Mouse (Mus musculus) megakaryocyte progenitor cell, adult 5-6 weeks (primary cell): ENCODE data around the gene Btg2. TPM values are rescaled to one million over a fixed set of nuclear protein-coding genes. Genes with fewer than 3 reads are reported as not detected.
A peak's percentile ranks its signal among the peaks of the same experiment; 100 is the strongest.

Experiments used
- ATAC-seq: replicated peaks from 2 replicates; pipeline ENCODE4 v1.8.0; 2016; ENCODE audit warnings: mild to moderate bottlenecking, moderate TSS enrichment, inconsistent platforms; ENCODE audit not compliant: poor library complexity
- total RNA-seq, 2 experiments: library from RNA; stranded (forward) in 1 of 2; stranded (reverse) in 1 of 2; fragments of 157-497, 149-512 nt in 1 of 2; fragments of 200-1000 nt in 1 of 2; gene quantifications; 2 replicates each; pipeline versions ENCODE4 v1.2.3 to v1.2.4; 2015 to 2017

Btg2 gene
- total RNA-seq, 2 experiments from 2014 or later: 14.2 to 47.8 TPM

DNA sequence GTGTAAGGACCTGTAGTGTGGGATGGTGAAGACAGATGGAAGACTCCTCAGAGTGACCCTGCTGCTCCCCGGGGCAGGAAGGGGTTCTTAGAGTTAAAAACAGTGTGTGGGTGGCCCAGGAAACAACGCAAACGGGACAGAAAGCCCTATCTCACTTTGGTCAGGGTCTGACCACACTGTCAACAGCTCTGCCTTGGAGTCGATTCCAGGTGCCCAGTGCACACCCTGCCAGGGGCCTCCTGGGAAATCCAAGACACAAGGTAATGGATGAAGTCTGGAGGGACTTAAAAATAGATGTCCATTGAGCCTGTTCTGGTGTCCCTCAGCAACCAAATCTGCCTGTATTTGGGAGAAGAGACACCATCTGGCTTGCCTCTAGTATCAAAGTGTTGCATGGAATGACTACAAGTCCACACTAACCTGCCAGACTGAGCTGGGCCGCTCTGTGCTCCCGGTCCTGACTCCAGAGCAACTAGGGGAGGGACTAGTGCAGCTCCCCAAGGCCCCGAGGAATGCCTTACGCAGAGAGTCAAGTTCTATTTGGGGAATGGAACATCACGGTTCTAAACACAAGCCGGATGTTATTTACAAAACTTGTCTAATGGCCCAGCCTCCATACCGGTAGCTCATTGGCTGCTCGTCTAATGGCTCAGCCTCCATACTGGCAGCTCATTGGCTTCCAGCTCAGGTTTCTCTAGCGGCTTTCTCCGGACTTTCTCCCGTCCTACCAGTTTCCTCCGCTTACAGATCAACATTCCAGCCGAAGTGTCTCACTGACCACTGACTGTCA lies 20.0 kb upstream of the Btg2 start:
- peak; percentile 82 for ATAC-seq

DNA sequence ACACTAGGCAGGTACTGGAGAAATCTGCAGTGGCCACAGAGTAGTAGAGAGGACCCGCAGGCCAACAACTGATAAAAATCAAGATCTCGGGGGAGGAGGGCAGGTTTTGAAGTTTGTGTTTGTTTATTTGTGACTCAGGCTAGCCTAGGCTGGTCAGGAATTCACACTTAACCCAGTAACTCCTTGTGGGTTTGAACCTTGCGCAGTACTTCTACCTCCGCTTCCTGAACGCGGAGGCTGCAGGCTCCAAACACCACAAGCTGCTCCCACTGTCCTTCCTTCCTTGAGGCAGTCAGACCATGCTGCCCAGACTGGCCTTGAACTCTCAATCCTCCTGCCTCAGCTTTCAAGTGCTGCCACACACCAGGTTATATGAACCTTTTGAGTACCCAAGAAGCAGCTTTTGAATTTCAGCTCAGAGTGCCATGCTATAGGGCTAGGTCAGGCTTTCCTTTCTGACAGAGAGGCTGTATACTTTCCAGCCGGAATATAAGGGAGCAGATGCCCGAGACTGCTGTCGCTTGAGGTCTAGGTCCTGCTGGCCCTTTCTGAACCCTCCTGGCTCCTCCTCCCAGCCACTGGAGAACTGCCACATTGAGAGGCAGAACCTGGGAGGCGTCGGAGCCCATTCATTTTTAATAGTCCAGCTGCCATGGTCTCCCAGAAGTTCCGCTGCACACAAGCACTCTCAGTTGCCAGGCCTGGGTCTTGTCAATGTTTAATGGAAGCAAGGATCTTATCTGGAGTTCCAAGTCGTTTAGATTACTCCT lies 19.2 kb upstream of the Btg2 start:
- ATAC-seq: no peak

DNA sequence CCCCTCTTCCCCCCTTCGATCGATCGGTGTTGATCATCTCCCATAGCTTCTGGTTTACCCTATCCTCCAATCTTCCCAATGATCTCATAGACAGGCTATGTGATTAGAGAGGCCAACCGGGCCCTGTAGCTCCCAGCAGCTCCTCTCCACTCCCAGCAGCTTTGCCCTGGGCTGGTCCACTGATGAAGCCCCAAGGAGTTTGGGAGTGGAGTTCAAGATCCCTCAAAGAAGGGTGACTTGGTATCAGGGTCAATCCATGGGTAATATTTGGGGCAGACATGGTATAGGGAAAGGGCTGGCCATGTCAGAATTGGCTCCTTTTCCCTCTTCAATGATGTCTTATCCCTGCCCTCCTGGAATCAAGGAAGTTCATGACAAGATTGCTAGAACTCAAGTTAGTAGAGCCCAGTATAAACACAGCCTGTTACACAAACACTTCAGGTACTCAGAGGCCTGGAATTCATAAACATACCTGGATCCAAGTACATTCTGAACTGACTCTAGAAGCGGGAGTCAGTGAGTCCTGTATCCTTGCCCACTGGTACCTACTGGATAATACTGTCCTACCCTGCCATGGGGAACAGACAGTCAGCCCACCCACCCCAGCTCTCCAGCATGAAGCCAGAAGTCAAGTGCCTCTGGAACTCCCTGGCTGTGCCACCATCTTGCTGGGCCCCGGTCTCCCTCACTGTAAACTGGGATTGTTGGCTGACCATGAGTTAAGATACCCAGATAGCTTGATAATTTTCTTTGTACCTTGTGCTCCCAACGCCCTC lies 18.3 kb upstream of the Btg2 start:
- no peak for ATAC-seq

DNA sequence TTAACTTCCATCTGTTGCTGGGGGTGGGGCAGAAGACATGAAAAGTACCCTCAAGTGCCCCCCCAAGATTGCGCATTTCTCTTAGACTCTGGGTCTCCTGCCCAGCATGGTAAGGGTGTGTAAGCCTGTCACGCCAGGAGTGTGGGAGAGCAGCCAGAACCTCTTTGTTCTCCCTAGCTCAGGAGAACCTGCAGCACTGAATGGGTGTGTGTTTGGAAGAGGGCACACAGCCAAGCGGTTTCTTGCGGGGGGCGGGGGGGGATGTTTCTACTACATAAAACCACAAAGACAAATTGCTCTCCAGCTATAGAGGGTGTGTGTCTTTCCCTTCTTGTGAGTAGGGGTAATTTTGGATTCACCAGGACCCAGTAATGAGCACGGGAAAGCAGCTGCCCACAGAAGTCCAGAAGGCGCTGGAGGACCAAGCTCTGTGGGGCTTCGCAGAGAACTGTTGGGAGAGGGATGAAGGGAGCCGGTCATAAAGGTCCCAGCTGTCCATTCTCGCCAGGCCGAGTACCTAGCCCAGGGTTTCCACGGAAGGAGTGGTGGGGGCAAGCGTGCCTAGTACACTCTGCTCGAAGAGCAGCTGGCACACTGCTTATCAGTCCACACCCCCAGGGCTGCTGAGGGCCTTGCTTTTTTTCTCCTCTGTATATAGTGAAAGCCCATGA lies 17.5 kb upstream of the Btg2 start:
- ATAC-seq: 0 out of 2 replicates have a peak, but pooled peaks have one; percentile 9

DNA sequence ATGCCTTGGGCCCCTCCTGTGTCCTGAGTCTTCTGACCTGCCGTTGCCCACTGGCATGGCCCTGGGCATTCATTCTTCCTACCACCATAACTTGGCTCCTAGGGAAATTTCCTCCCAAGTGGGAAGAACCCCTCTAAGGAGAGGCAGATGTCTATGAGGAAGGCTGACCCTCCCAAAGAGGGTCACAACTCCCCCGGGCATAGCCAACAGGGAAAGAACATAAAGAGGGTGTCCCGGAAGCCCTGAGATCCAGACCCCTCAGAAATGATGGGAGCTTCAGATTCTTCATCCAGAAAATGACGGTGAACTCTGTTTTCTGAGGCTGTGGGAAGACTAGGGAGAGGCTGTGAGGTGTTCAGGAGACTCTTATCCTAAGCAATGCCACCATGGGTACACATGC lies 16.8 kb upstream of the Btg2 start:
- ATAC-seq: no peak

DNA sequence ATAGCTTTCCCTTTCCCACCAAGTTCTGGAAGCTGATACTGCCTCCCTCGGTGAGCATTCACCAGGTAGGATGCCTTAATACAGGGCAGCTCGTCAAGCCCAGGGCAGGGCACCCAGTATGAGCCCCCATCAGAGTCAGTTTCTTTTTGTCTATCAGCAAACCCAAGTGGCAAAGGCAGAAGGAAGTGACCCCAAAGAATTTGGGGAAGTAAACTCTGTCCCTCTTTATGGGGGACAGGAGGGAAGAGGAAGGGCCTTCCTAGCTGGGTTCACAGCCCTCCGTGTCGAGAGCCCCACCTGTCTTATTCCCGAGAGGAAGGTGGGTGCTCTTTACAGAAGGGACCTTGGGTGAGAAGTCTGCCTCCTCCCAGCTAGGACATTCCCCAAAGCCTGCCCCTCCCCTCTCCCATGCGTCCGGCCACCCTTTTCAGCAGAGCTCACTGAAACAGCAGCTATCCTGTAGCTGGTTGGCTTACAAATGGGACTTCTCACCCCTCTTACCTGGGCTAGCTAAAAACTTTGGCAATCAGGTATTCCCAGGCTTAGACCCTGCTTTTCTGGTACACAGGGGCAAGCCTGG lies 16.2 kb upstream of the Btg2 start:
- no peak for ATAC-seq

DNA sequence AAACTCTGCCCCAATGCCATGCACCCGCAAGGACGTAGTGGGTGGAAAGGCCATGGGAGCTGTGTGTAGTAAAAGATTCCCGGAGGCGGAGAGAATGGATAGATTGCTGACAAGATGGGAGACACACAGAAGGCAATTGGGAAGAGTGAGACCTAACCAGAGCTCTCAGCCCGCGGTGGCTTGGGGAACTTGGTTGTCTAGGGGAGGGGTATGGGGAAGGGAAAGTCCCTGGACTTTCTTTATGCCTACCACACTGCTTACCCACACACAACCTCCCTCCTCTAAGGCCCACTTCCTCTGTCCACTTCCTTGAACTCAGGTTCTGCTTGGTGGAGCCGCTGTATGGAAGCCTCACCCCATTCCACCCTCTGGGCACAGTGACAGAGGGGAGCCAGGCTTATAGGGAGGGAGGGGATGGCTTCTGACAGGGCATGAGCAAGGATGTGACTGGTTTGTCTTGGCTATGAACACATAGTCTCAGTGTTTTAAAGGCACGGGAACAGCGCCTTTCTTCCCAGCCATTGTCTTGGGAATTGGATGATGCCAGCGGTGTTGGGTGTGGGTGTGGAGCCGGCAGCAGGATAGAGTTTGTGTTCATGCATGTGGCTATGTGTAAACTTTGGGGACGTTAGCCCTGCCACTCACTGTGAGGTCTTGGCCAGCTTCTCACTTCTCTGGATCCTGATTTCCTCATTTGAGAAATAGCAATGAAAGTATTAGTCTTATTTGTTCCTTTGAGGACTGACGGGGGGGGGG lies 15.0 kb upstream of the Btg2 start:
- ATAC-seq: peak; percentile 46

DNA sequence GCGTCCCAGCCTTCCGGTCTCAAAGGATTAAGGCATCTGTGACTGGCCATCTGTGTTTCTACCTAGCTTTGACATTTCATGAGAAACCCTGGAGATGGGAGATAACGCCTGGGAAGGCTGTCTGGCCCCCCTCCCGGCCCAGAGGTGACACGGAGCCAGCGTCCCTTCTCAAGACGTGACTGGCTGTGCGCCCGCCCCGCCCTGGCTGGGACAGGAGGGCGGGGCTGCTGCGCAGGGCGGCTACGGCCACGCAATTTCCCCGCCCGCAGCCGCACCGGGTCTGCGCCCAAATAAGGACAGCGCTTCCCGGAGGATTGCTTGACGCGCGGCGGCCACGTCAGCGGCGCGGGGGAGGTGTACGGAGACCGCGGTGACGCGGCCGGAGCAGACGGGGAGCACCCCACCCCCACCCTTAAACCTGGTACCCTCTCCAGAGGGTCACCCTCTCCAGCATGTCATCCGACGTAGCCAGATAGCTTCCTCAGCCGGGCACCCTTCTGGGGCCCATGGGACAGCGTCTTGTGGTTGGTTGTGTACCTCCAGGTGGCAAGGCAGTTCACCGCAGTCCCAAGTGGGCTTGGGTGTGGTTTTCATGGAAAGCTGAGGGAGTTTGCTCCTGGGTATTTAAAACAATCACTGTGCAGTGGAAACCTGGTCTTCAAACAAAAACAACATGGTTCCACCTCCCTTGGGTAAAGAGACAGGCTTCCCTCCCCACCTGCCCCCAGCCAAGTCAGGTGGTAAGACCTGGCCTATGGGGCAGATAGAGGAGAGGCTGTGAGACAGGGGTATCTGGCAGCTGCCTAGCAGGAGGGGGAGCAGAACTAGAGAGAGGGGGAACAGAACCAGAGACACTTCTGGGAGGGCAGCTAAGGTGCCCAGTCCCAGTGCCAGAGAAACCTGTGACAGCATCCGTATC lies 14.2 kb upstream of the Btg2 start:
- ATAC-seq: peak; percentile 72

DNA sequence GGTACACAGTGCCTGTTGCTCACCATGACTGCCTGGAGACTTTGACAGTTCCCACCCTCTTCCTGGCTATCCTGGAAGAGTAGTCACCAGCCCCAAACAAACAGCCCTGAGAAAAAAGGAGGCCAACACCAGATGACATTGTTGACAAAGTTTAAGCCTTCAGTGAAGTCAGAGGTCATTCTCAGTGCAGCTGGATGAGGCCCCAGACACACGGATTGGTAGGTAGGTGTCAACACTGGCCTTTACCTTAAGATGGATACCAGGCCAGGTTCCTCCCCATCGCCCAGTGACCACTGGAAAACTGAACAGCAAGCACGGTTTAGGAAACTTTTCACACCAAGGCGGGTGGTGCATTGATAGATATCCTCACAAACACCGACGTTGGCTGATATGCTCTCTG lies 13.4 kb upstream of the Btg2 start:
- no peak for ATAC-seq

DNA sequence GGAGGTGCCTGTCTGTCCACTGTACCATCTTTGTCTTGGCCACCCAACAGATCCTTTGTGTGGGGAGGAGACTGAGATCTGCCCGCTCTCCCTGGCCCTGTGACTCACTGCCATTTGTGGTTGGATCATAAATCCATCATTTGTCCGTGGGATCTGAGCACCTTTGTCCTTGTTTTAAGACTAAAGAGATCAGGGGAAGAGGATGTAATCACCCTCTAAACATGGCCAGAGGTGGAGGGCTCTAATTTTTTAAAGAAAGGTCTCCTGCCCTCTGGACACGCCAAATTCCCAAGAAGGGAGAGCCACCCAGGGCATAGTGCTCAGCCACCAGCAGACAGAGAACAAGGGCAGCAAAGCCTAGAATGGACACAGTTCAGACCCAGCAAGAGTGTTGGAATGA lies 12.9 kb upstream of the Btg2 start:
- ATAC-seq: no peak

DNA sequence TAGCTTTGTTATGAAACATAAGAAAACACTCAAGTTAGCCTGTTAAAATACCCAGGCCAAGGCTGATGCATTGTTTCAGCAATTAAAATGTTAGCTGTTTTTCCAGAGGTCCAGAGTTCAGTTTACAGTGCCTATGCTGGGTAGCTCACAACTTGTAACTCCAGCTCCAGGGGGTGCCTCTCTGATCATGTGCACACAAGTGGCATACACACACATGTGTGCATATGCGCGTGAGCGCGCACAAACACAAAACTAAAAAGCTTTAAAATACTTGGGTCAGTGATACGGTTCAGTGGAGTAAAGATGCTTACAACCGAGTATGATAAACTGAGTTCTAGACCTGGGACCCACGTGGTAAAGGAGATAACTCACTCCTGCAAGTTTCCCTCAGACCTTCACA lies 10.2 kb upstream of the Btg2 start:
- no peak for ATAC-seq

DNA sequence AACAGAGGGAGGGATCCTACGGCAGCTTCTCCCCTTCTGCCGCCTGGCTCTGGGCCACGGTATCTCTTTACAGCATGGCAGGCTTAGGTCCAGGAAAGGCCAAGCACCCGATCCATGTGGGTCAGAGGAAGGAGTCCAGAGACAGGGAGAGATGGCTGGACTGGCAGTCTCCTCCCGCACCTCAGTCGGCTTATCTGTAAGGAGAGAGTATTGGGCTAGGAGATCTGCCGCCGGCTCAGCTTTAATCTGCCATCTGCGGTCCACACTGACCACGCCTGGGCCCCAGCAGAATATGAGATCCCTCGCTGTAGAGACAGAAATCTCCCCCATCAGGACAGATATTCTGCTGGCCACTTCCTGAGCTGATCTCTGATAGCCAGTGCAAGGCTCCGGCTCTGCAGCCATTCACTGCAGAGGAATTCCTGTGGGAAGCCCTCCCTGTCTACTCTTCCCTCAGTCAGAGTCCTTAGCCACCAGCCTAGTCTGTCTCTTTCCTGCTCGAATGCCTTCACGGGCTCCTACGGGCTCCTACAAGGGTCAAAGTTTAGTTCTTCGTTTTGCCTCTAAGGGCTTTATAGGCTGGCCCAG lies 8.0 kb upstream of the Btg2 start:
- peak; percentile 35 for ATAC-seq

DNA sequence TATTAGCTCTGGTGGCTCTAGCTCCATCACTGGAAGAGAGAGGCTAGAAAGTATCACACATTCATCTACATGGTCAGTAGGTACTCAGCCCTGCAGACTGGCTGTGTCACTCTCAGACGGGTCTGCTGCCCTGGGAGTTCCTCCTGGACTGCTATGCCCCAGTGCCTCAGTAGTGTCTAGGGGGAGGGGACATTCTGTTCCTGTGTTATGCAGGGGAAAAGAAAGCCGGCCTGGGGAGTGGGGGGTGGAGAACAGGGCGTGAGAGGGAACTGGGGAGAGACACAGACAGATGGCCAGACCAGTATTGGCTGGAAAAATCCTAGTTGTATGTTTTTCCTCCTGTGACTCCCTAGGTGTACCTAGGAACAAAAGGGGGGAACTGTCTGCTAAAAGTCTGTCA lies 7.1 kb upstream of the Btg2 start:
- ATAC-seq: no peak

DNA sequence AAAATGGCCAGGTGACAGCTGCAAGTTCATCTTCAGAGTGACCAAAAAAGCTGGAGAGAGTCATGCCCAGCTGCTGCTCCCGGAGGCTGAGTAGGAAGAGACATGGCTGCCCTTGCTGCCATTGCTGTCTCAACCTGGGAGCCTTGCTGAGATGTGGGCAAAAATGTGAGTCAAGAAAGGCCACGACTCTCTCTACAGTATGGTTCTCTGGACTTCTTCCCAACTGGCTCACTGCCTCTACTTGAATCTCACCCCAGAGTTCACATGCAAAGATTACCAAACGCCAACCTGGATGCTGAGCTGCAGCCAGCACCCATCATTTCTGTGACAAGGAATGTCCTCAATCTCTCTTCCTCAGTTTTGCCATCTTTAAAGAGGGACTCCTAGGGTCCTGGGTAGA lies 5.2 kb upstream of the Btg2 start:
- ATAC-seq: no peak

DNA sequence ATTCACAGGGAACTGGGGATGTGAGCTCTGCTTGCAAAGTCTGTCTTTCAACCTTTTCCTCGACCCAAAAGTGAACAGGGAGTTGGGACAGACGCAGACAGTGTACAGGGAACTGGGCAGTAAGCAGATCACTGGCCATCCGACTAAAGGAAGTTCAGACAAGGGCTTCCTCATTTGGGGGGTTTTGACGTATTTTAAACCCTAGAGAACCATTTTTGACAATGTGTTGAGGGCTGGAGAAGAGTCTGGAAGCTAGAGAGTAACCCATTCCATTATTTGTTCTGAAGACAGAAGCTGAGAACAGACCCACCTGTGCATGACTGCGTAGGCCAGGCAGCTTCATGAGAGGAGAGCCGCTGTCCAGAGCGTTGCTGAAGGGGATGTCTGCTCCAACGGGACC lies 4.8 kb upstream of the Btg2 start:
- ATAC-seq: no peak

DNA sequence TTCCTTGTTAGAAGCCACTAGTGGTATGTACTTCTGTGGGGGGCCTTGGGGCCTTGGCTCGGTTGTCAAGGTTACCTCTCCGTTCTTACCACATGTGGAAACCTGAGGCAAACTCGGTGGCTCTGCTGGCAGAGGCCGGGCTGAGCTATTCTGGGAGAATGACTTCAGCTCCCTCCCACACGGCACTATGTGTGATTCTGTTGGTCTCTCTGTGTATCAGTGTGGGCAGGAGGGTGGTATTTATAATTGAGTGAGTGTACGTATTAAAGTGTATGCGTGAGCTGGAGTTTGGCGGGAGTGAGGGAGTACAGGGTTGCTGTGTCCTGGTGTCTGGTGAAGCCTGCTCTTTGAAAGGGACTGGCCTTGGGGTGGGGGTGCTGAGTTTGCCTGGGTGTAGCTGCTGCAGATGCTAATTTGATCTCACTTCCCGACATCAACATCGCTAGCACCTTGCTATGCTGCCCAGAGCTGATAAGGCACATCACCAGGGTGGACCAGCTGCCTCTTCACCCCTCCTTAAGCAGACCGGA lies 4.1 kb upstream of the Btg2 start:
- ATAC-seq: peak; percentile 5; the same call in 1 of the 2 replicates

DNA sequence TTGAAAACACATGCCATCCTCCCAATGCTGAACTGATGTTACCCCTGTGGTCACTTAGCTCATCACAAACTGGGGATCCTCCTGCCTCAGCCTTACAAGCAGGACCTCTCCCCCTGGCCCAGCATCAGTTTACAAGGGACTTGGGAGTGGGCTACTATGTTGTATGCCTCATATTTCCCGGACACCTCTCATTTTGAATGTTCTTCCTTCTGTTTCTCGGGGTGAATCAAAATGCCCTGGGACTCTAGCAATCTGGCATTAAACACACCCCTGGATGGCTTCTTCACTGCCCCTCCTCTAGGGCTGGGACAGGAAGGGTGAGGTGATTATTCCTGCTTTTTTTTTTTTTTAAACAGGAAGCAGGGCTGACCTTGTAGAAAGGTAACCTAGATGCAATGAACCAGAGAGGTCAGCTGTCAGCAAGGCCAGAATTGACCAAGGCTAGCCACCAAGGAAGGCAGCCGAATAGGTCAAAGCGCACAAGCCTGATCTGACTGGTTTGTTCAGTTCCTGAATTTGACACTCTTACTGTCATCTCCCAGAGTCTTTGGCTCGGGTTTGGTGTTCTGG lies 2.0 kb upstream of the Btg2 start:
- ATAC-seq: no peak

DNA sequence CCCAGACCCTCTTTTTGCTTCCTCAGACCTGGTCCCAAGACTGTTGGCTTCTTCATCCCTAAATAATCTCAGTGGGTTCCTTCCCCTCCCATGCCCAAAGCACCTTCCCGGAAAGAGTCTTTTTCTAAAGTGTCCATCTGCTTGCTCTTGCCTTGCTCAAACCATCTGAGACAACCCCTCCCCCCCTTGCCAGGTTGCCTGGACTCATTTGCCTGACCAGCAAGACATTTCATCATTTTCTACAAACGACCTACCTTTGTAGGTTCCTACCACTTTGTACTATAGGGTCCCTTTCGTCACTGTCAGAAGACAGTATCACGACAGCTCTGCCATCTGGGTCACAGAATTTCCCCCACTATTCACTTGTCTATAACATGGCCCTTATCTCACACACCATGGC lies 1.5 kb upstream of the Btg2 start:
- no peak for ATAC-seq
